Mouse (Mus musculus) cortical plate, adult 2 months (tissue): Measurements from ENCODE around the gene Uvrag.

ENCODE experiments used
- CTCF ChIP-seq: fragments of 200-500 bp; IDR thresholded peaks from 2 replicates; pipeline ENCODE4 v1.5.1; 2011; ENCODE audit warnings: mild to moderate bottlenecking, control low read depth, low read length; ENCODE audit not compliant: insufficient read depth; ENCODE audit errors: extremely low read depth
- POLR2A ChIP-seq: fragments of 200-500 bp; IDR thresholded peaks from 2 replicates; pipeline ENCODE4 v1.6.1; 2011; ENCODE audit warnings: mild to moderate bottlenecking, low read length, control low read depth; ENCODE audit not compliant: insufficient read depth; ENCODE audit errors: extremely low read depth

- TF ChIP-seq CTCF (no peak), POLR2A (no peak)
These were observed 300.2 kb downstream of the Uvrag start for GRCm38 (mm10) chr7:98840771-98841170.
